Mouse (Mus musculus) neural tube, embryonic 14.5 days (tissue): ENCODE measurements around the gene Cdr1. TPM values are rescaled to one million over a fixed set of nuclear protein-coding genes. Genes with fewer than 3 reads are reported as not detected.

ENCODE experiments used
- microRNA-seq: library from miRNA; unstranded; fragments of <30 nt; microRNA quantifications from one replicate; pipeline ENCODE4, GENCODE M21; 2016
- polyA plus RNA-seq: library from polyadenylated mRNA; unstranded; fragments of >200 nt; fragmentation: Nextera tagmentation; extraction: Ambion mirVana; gene quantifications from 2 replicates; pipeline ENCODE4 v1.2.1, GENCODE M21; 2014

The Cdr1 gene
- polyA plus RNA-seq, 1 experiment from 2014 or later: not detected

Small RNA genes lying within 50 kb of the gene (microRNA-seq; reads per million reads assigned to microRNA genes)
- gene Gm24396: not detected
